Mouse (Mus musculus) heart, postnatal 4 days (tissue): ENCODE measurements at regions not wholly inside any gene's neighbourhood (a gene's known extent, or its start where the extent isn't known, plus 50 kb on each side); places are given as distances from the start of the nearest gene placed in this dataset.

Experiments used
- DNase-seq: peaks from one replicate; pipeline ENCODE4 v3.0.0; 2021

- DNase-seq: no peak
Observed at GRCm38 (mm10) chr4:89000855-89001254, 120.9 kb upstream of the Ifne start.

- no peak for DNase-seq
Observed at GRCm38 (mm10) chr4:89000200-89000599, 120.2 kb upstream of the Ifne start.

GRCm38 (mm10) chr4:88998286-88998685, 118.3 kb upstream of the Ifne start:
- DNase-seq: no peak

- no peak for DNase-seq
Observed at GRCm38 (mm10) chr4:88995129-88995919, 115.3 kb upstream of the Ifne start.

GRCm38 (mm10) chr4:88994486-88994885, 114.5 kb upstream of the Ifne start:
- no peak for DNase-seq

GRCm38 (mm10) chr4:88992498-88992897, 112.5 kb upstream of the Ifne start:
- DNase-seq: no peak

GRCm38 (mm10) chr4:88988363-88988762, 108.4 kb upstream of the Ifne start:
- no peak for DNase-seq

- no peak for DNase-seq
Observed at GRCm38 (mm10) chr4:88987103-88987502, 107.1 kb upstream of the Ifne start.

- no peak for DNase-seq
Observed at GRCm38 (mm10) chr4:88982457-88982856, 102.5 kb upstream of the Ifne start.

- DNase-seq: no peak
Observed at GRCm38 (mm10) chr4:88977099-88977888, 97.3 kb upstream of the Ifne start.

GRCm38 (mm10) chr4:88974535-88974934, 94.5 kb upstream of the Ifne start:
- no peak for DNase-seq

- DNase-seq: no peak
Observed at GRCm38 (mm10) chr4:88969134-88969841, 89.3 kb upstream of the Ifne start.

- DNase-seq: no peak
Observed at GRCm38 (mm10) chr4:88959621-88960020, 79.6 kb upstream of the Ifne start.

- no peak for DNase-seq
Observed at GRCm38 (mm10) chr4:88956605-88957004, 76.6 kb upstream of the Ifne start.

GRCm38 (mm10) chr4:88956151-88956550, 76.2 kb upstream of the Ifne start:
- no peak for DNase-seq

GRCm38 (mm10) chr4:88955571-88955970, 75.6 kb upstream of the Ifne start:
- no peak for DNase-seq

- no peak for DNase-seq
Observed at GRCm38 (mm10) chr4:88954045-88954444, 74.0 kb upstream of the Ifne start.

GRCm38 (mm10) chr4:88951034-88951336, 71.0 kb upstream of the Ifne start:
- peak; percentile 27 for DNase-seq

- peak; percentile 32 for DNase-seq
Observed at GRCm38 (mm10) chr4:88950181-88951033, 70.4 kb upstream of the Ifne start.

GRCm38 (mm10) chr4:88948027-88948859, 68.2 kb upstream of the Ifne start:
- no peak for DNase-seq

GRCm38 (mm10) chr4:88941955-88942354, 62.0 kb upstream of the Ifne start:
- no peak for DNase-seq
